Mouse (Mus musculus) testis, postnatal 10 days (tissue): ENCODE results near the gene Mia.
A peak's percentile ranks its signal among the peaks of the same experiment; 100 is the strongest.

Source experiments
- DNase-seq: peaks from one replicate; pipeline ENCODE4 v3.0.0; 2021; ENCODE audit warnings: low spot score

Gene Mia

GRCm38 (mm10) chr7:27180837-27181695, at the start of gene Mia, which contains the start of gene Gm21983:
Gene Mia (minus strand): TSS chr7:27181157.
Gene Gm21983 (minus strand): TSS chr7:27181086.
- no peak for DNase-seq

GRCm38 (mm10) chr7:27228865-27229264, 47.9 kb upstream of the Mia start:
- peak; percentile 37 for DNase-seq

- DNase-seq: peak; percentile 92
Observed at GRCm38 (mm10) chr7:27228281-27228821, 47.4 kb upstream of the Mia start, which contains the start of gene Itpkc. Gene Itpkc (minus strand): TSS chr7:27228661.

GRCm38 (mm10) chr7:27227676-27228075, 46.7 kb upstream of the Mia start:
- DNase-seq: no peak

GRCm38 (mm10) chr7:27227276-27227675, 46.3 kb upstream of the Mia start:
- no peak for DNase-seq

GRCm38 (mm10) chr7:27224877-27225575, 44.1 kb upstream of the Mia start:
- no peak for DNase-seq

- no peak for DNase-seq
Observed at GRCm38 (mm10) chr7:27222538-27222937, 41.6 kb upstream of the Mia start.

GRCm38 (mm10) chr7:27221939-27222338, 41.0 kb upstream of the Mia start:
- DNase-seq: no peak

- DNase-seq: no peak
Observed at GRCm38 (mm10) chr7:27219937-27220336, 39.0 kb upstream of the Mia start.

- no peak for DNase-seq
Observed at GRCm38 (mm10) chr7:27218586-27218985, 37.6 kb upstream of the Mia start.

- DNase-seq: no peak
Observed at GRCm38 (mm10) chr7:27212626-27213025, 31.7 kb upstream of the Mia start.

- DNase-seq: no peak
Observed at GRCm38 (mm10) chr7:27203730-27204449, 22.9 kb upstream of the Mia start.

GRCm38 (mm10) chr7:27198779-27199178, 17.8 kb upstream of the Mia start:
- no peak for DNase-seq

- DNase-seq: no peak
Observed at GRCm38 (mm10) chr7:27198355-27198754, 17.4 kb upstream of the Mia start.

GRCm38 (mm10) chr7:27197634-27198033, 16.7 kb upstream of the Mia start:
- no peak for DNase-seq

GRCm38 (mm10) chr7:27197136-27197535, 16.2 kb upstream of the Mia start:
- no peak for DNase-seq

- peak; percentile 96 for DNase-seq
Observed at GRCm38 (mm10) chr7:27195681-27196611, 15.0 kb upstream of the Mia start, which contains the start of the genes BC024978 and Snrpa. Gene BC024978 (plus strand): TSS chr7:27195781. Gene Snrpa (minus strand): TSS chr7:27196271.

- DNase-seq: no peak
Observed at GRCm38 (mm10) chr7:27193731-27194130, 12.8 kb upstream of the Mia start.

GRCm38 (mm10) chr7:27192434-27192833, 11.5 kb upstream of the Mia start:
- DNase-seq: no peak

- DNase-seq: no peak
Observed at GRCm38 (mm10) chr7:27189271-27189931, 8.4 kb upstream of the Mia start.
